Mouse (Mus musculus): Measurements from ENCODE around the gene Tmem63b. TPM values are rescaled to one million over a fixed set of nuclear protein-coding genes. Genes with fewer than 3 reads are reported as not detected.
A peak's percentile ranks its signal among the peaks of the same experiment; 100 is the strongest.

Gene Tmem63b
- total RNA-seq, 2 experiments from 2014 or later: 272 to 284 TPM

GRCm38 (mm10) chr17:45681588-45681987 lies 5.1 kb downstream of the Tmem63b start:
- DNase-seq: no peak

GRCm38 (mm10) chr17:45680391-45680980 lies 6.2 kb downstream of the Tmem63b start:
- peak; percentile 77 for DNase-seq
- intact Hi-C loops (cut with DNase I): no loop called here

More at GRCm38 (mm10) chr17:45681588-45681987, 5.1 kb downstream of the Tmem63b start:
- intact Hi-C loops (cut with DNase I): no loop called here

- peak; percentile 81 for DNase-seq
- intact Hi-C loops (cut with DNase I): no loop called here
These were observed 8.6 kb downstream of the Tmem63b start for GRCm38 (mm10) chr17:45678106-45678505.

GRCm38 (mm10) chr17:45672598-45672997 lies 14.1 kb downstream of the Tmem63b start:
- intact Hi-C loops (cut with DNase I): no loop called here
- DNase-seq: no peak

- intact Hi-C loops (cut with DNase I): no loop called here
- DNase-seq: no peak
These were observed 14.9 kb downstream of the Tmem63b start for GRCm38 (mm10) chr17:45671821-45672220.

- intact Hi-C loops (cut with DNase I): no loop called here
- no peak for DNase-seq
These were observed 18.7 kb downstream of the Tmem63b start for GRCm38 (mm10) chr17:45667986-45668385.

- intact Hi-C loops (cut with DNase I): no loop called here
- DNase-seq: no peak
These were observed 19.2 kb downstream of the Tmem63b start for GRCm38 (mm10) chr17:45667481-45667880.

GRCm38 (mm10) chr17:45666091-45666490 lies 20.6 kb downstream of the Tmem63b start:
- DNase-seq: no peak
- intact Hi-C loops (cut with DNase I): no loop called here

GRCm38 (mm10) chr17:45664608-45665007 lies 22.1 kb downstream of the Tmem63b start:
- no peak for DNase-seq
- intact Hi-C loops (cut with DNase I): no loop called here

- intact Hi-C loops (cut with DNase I): no loop called here
- DNase-seq: peak; percentile 86
These were observed 23.4 kb downstream of the Tmem63b start for GRCm38 (mm10) chr17:45663106-45663919.

- no peak for DNase-seq
- intact Hi-C loops (cut with DNase I): no loop called here
These were observed 27.5 kb downstream of the Tmem63b start, which contains the start of gene Capn11 for GRCm38 (mm10) chr17:45659225-45659624. Gene Capn11 (minus strand): TSS chr17:45659325.

- intact Hi-C loops (cut with DNase I): no loop called here
- peak; percentile 59 for DNase-seq
These were observed 30.9 kb downstream of the Tmem63b start for GRCm38 (mm10) chr17:45655820-45656219.

- DNase-seq: no peak
- intact Hi-C loops (cut with DNase I): no loop called here
These were observed 33.5 kb downstream of the Tmem63b start for GRCm38 (mm10) chr17:45653233-45653632.

- intact Hi-C loops (cut with DNase I): loop anchor here (5.0 kb wide), 1 partner anchor 62 kb away; no protein-coding TSS in a partner anchor
- no peak for DNase-seq
These were observed 42.5 kb downstream of the Tmem63b start for GRCm38 (mm10) chr17:45644185-45644584.

- DNase-seq: peak; percentile 94
- intact Hi-C loops (cut with DNase I): loop anchor here (5.0 kb wide), 1 partner anchor 60 kb away; no protein-coding TSS in a partner anchor
These were observed 44.0 kb downstream of the Tmem63b start for GRCm38 (mm10) chr17:45642701-45643100.

GRCm38 (mm10) chr17:45641981-45642380 lies 44.7 kb downstream of the Tmem63b start:
- intact Hi-C loops (cut with DNase I): loop anchor here (5.0 kb wide), 1 partner anchor 60 kb away; no protein-coding TSS in a partner anchor
- DNase-seq: no peak

GRCm38 (mm10) chr17:45638596-45639295 lies 48.0 kb downstream of the Tmem63b start:
- intact Hi-C loops (cut with DNase I): no loop called here
- no peak for DNase-seq

GRCm38 (mm10) chr17:45634033-45634432 lies 52.7 kb downstream of the Tmem63b start:
- intact Hi-C loops (cut with DNase I): no loop called here
- DNase-seq: no peak

GRCm38 (mm10) chr17:45631940-45632339 lies 54.8 kb downstream of the Tmem63b start:
- intact Hi-C loops (cut with DNase I): no loop called here
- DNase-seq: no peak

- intact Hi-C loops (cut with DNase I): no loop called here
- no peak for DNase-seq
These were observed 55.7 kb downstream of the Tmem63b start for GRCm38 (mm10) chr17:45630992-45631391.
